Mouse (Mus musculus) brain, embryonic 14.5 days (tissue): Measurements from ENCODE around the gene Atxn2. TPM values are rescaled to one million over a fixed set of nuclear protein-coding genes. Genes with fewer than 3 reads are reported as not detected.
"Not testable (repeated sequence)": the region's sequence is repeated elsewhere in the genome, so short reads cannot be mapped to it uniquely, and the experiment has no call there.

Source experiments
- DNase-seq: peaks from one replicate; pipeline ENCODE4 v3.0.0-alpha.2; 2011; ENCODE audit warnings: low read depth
- CTCF ChIP-seq: fragments of 200-500 bp; IDR thresholded peaks from 2 replicates; pipeline ENCODE4 v1.5.1; 2012; ENCODE audit warnings: inconsistent platforms, mild to moderate bottlenecking, moderate library complexity, borderline replicate concordance; ENCODE audit not compliant: insufficient read depth, insufficient read length; ENCODE audit errors: extremely low read depth
- POLR2A ChIP-seq: fragments of 200-500 bp; IDR thresholded peaks from 2 replicates; pipeline ENCODE4 v1.6.1; 2012; ENCODE audit warnings: mild to moderate bottlenecking, inconsistent platforms, borderline replicate concordance; ENCODE audit not compliant: poor library complexity, insufficient read depth, insufficient read length, severe bottlenecking; ENCODE audit errors: extremely low read depth
- polyA plus RNA-seq: library from polyadenylated mRNA; depleted of rRNA; stranded (reverse); fragments of >200 nt; gene quantifications from 2 replicates; pipeline ENCODE4 v1.2.3, GENCODE M21; 2012

Atxn2 gene
- polyA plus RNA-seq, 1 experiment: 226 TPM

DNA sequence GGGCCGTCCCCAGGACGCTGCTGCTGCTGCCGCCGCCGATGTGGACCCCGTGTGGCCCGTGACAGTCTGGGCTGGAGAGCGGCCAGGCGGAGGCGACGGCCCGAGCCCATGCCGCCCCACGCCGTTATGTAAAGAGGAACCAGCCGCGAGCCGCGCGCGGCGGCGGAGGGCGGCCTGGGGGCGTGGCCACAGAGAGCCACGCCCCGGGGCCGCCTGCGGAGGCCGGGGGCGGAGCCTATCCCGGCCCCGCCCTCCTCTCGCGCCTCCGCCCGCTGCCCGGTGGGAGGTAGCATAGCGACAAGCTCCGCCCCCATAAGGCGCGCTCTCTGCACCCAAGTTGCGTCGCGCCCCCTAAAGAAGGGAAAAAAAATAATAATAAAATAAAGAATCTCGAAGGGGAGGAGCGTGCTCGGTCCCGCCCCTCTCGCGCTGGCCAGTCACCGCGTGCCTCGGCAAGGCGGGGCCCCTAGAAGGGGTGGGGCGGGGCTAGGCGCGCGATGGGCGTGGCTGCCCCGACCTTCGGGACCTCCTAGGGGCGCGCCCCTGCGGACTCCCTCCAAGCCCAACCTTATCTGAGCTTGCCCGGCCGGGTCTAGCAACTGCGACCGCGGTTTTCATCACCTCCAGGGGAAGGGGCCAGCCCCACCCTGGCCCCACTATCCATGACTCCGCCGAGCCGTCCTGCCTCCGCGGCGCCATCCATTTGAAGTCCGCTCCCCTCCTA is 125.7 kb downstream of the Atxn2 start:
- peak; percentile 84 for DNase-seq
- no peak for TF ChIP-seq CTCF
- TF ChIP-seq POLR2A: peak; percentile 57

DNA sequence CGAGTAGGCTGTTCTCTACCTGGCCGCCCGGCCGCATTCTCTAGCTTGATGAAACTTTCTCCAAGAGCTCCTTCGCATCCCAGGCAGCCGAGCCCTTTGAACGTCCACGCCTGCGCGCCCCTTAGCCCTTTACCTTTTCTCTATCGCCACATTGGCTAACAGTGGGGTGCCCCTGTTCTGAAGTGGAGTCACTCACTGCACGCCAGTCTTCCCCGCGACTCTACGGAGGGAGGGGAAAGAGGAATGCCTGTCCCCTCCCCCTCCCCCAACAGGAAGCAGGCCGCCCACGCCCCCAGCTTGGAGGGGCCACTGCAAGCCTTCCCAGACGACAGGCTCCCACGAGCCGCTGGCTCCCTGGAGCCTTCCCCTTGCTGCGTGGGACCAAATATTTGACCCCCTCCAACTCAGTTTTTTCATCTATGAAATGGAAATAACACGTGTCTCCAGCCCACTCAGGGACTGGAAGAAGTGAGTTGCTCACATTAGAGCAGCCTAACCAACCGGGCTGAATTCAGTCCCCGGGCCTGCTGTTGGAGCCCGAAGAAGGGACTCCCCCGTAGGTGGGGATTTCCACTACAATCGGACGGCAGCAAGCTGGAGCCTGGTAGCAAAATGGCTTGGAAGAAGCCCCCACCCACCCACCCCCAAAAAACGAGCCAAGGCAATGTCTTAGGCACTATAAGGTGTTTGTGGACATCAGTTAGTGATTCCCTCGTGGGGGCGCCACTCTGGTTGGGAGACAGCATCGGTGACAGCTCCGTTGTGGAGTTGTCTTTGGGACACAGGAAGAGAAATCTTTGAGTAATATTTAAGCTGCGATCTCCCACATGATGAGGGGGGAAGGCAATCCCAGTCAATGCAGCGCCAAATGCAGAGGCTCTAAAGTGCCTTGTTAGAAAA is 126.6 kb downstream of the Atxn2 start, which contains the start of gene Sh2b3:
Gene Sh2b3 (minus strand): TSS at position 206 of the 900 bp plus-strand sequence.
- no peak for TF ChIP-seq POLR2A
- no peak for TF ChIP-seq CTCF
- peak; percentile 31 for DNase-seq

DNA sequence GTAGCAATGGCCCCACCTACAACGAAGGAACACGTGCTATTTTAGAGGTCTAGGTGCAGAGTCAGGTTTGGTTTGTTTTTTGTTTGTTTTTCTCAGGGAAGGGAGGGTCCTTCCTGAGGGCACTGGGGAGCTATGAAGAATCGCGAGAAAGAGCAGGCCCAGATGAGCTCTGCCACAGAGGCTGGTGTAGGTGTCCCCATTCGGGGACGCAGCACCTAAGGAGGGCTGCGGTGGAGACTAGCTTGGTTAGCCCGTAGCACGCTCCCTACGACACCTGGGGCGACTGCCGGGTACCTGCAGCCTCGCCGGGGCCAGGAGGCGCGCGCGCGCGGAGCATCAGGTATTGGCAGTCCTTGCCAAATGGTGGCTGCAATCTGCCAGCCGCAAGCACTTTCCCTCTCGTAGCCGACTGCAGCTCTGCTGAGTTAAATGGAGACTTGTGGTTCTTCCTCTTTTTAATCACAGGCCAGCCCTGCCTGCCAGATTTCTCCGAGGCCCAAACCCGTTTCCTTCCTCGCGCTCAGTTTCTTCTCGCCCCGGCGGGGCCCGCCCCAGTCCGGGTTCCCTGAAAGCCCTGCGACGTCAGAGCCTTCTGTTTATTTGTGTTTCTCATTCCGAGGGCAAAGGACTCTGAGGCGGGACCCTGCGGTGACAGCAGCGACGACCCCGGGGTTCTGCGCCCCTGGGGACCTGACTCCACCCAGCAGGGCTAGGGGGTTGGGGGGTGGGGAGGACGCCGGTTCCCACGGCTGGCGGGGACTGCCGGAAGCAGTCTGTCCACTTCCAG is 127.4 kb downstream of the Atxn2 start:
- TF ChIP-seq POLR2A (no peak), CTCF (no peak)
- DNase-seq: peak; percentile 57

DNA sequence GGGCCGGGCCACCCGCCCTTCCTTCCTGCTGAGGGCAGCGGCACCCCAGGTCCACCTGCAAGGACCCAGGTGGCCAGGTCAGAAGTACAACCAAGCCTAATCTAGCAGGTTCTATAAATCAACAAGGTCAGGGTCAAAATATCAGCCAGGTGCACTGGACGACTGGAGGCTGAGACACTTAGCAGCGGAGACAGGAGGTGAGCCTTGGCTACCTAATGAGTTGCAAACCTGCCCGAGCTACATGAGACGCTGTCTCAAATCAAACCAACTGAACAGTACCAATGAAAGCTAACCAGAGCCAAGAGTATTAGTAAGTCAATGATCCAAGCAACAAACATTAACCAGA is 128.0 kb downstream of the Atxn2 start:
- DNase-seq: no peak
- TF ChIP-seq CTCF: no peak
- no peak for TF ChIP-seq POLR2A

GRCm38 (mm10) chr5:121841516-121841915 is 130.4 kb downstream of the Atxn2 start:
- TF ChIP-seq POLR2A: no peak
- TF ChIP-seq CTCF: no peak
- DNase-seq: no peak

- TF ChIP-seq CTCF (no peak), POLR2A (no peak)
Measured at GRCm38 (mm10) chr5:121841973-121842372, 130.8 kb downstream of the Atxn2 start.

DNA sequence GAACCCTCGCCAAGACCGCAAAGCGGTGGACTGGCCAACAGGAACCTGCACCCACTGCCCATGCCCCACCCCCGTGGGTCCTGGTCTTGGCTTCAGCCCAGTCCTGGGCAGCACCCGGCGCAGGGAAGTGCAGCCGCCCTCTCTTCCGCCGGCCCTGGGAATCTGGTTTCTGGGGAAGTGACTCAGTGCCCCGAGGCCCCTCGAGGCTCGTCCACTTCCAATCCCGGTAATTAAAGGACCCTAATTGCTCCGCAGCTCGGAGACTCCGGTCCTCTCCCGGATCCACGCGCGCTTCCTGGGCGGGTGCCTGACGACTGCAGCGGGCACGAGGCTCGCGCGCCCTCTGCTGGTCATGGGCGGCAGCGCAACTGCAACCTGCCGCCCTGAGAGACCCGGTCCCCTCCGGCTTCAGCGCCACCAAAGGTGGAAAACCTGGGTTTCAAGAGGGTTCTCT is 131.6 kb downstream of the Atxn2 start:
- TF ChIP-seq CTCF: peak; percentile 98
- no peak for TF ChIP-seq POLR2A
- peak; percentile 78 for DNase-seq

More at GRCm38 (mm10) chr5:121841973-121842372, 130.8 kb downstream of the Atxn2 start:
- DNase-seq: no peak

GRCm38 (mm10) chr5:121843138-121843905 is 132.2 kb downstream of the Atxn2 start:
- TF ChIP-seq CTCF: no peak
- TF ChIP-seq POLR2A: no peak
- peak; percentile 54 for DNase-seq

- TF ChIP-seq POLR2A (no peak), CTCF (no peak)
- no peak for DNase-seq
Measured at GRCm38 (mm10) chr5:121845361-121845760, 134.2 kb downstream of the Atxn2 start.

DNA sequence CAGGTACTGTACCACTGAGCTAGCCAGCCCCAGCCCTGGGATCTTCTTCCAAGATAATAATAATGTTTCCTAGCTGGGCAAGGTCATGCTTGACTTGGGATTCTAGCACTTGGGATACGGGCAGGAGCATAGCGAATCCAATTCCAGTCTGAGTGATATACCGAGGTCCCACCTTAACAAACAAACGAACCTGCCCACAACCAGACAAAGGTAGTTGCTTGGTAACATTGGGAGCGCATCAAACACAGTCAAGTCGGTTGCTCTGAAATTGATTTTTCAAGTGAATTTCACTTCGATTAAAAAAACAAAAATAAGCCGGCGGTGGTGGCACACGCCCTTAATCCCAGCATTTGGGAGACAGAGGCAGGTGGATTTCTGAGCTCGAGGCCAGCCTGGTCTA is 135.2 kb downstream of the Atxn2 start:
- DNase-seq: no peak
- TF ChIP-seq CTCF: no peak

GRCm38 (mm10) chr5:121847269-121847668 is 136.1 kb downstream of the Atxn2 start:
- not testable (repeated sequence) for DNase-seq

DNA sequence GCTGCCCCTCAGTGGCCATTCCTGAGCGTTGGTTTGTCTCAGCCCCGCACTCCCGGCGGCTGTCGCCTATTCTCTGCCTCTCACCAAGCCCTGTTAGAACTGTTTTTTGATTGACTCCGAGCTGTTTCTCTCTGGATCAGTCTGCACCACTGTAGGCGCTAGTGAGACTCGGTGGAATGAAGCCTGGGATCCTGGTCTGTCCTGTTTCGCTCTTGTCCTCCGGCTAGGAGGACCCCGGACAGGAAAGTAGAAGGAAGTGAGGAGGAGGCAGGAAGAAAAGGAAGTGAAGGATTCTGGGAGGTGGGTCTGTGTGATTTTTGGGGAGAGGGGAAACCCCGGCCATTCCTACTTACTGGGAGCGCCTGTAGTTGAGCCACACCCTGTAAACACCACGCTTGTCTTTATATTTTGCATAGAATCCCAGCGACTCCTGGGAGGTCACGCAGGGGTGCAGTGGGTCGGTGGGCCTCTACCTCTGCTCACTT is 136.9 kb downstream of the Atxn2 start:
- DNase-seq: peak; percentile 72
- TF ChIP-seq POLR2A (no peak), CTCF (peak; percentile 18; the same call in 1 of the 2 replicates)
